Mouse (Mus musculus) forebrain, embryonic 11.5 days (tissue): ENCODE measurements around the gene Tsc22d3. TPM values are rescaled to one million over a fixed set of nuclear protein-coding genes. Genes with fewer than 3 reads are reported as not detected.

Experiments
- ATAC-seq: fragments of 200-750 bp; cut with Nextera tagmentation; replicated peaks from 2 replicates; pipeline ENCODE4 v1.8.0; 2017; ENCODE audit warnings: moderate TSS enrichment; ENCODE audit not compliant: low FRiP score
- DNase-seq: peaks from one replicate; pipeline ENCODE4 v3.0.0-alpha.2; 2017; ENCODE audit warnings: low spot score
- H3K27ac ChIP-seq: fragments of 300-500 bp; sonication (generic); 2 replicates; pipeline ENCODE4 v1.5.1; 2014; ENCODE audit warnings: low read depth, low read length
- H3K27me3 ChIP-seq: fragments of 300-500 bp; sonication (generic); 2 replicates; pipeline ENCODE4 v1.6.1; 2014; ENCODE audit warnings: mild to moderate bottlenecking, low read length, mixed read lengths; ENCODE audit not compliant: control insufficient read depth, insufficient read depth
- H3K36me3 ChIP-seq: fragments of 300-500 bp; sonication (generic); 2 replicates; pipeline ENCODE4 v1.6.1; 2014; ENCODE audit warnings: mild to moderate bottlenecking, low read length, moderate library complexity, mixed read lengths; ENCODE audit not compliant: control insufficient read depth, insufficient read depth
- H3K4me1 ChIP-seq: fragments of 300-500 bp; sonication (generic); replicated peaks from 2 replicates; pipeline ENCODE4 v1.6.1; 2014; ENCODE audit warnings: low read length, mixed read lengths; ENCODE audit not compliant: control insufficient read depth, insufficient read depth
- H3K4me2 ChIP-seq: fragments of 300-500 bp; sonication (generic); 2 replicates; pipeline ENCODE4 v1.6.1; 2014; ENCODE audit warnings: low read depth, mild to moderate bottlenecking, low read length, moderate library complexity, mixed read lengths; ENCODE audit not compliant: severe bottlenecking
- H3K4me3 ChIP-seq: fragments of 300-500 bp; sonication (generic); 2 replicates; pipeline ENCODE4 v1.5.1; 2014; ENCODE audit warnings: low read depth, low read length
- H3K9ac ChIP-seq: fragments of 300-500 bp; sonication (generic); 2 replicates; pipeline ENCODE4 v1.6.1; 2014; ENCODE audit warnings: low read length
- H3K9me3 ChIP-seq: fragments of 300-500 bp; sonication (generic); 2 replicates; pipeline ENCODE4 v1.6.1; 2016; ENCODE audit warnings: low read length, mixed read lengths; ENCODE audit not compliant: control insufficient read depth
- WGBS: fragments of 180-500 bp; shearing (Covaris S2); extraction: QIAGEN DNeasy Blood & Tissue Kit; methylation state at CpG from one replicate; pipeline ENCODE4 v1.1.7; 2014; 5-methylcytosine and 5-hydroxymethylcytosine counted together
- polyA plus RNA-seq: library from polyadenylated mRNA; unstranded; fragments of >200 nt; fragmentation: Nextera tagmentation; extraction: Ambion mirVana; gene quantifications from 2 replicates; pipeline ENCODE4 v1.2.1, GENCODE M21; 2014

Tsc22d3 gene
- polyA plus RNA-seq, 1 experiment from 2014 or later: 105 TPM

DNA sequence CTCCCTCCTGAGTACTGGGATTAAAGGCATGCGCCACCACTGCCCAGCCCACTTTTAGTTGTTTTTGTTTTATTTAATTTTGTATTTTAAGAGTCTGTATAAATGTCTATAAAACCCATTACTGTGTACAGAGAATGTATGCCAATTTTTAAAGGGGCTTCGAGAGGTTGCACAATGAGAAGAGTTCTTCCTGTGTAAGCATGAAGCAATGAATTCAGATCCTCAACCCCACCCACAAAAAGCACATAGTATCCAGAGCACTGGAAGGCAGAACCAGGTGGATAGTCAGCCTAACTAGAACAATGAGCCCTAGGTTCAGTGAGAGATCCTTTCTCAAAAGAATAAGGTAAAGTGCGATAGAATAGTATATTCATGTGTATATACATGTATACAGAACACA lies 110.3 kb downstream of the Tsc22d3 start:
- no peak overlapping the region for H3K4me3 ChIP-seq
- 89% methylated on average over 3 of the region's 3 CpGs for WGBS
- no peak overlapping the region for H3K4me2 ChIP-seq
- H3K27me3 ChIP-seq: peaks cover 4% of the 10 kb centered on the region
- no peak for DNase-seq
- no peaks in the 10 kb centered on the region for H3K9me3 ChIP-seq
- ATAC-seq: no peak
- H3K27ac ChIP-seq: no peak overlapping the region
- H3K9ac ChIP-seq: no peak overlapping the region
- H3K4me1 ChIP-seq: no peaks in the 10 kb centered on the region
- no peaks in the 10 kb centered on the region for H3K36me3 ChIP-seq

Other genes starting within 250 kb of the Tsc22d3 start
- gene Prps1, start 144.0 kb downstream of the Tsc22d3 start, polyA plus RNA-seq: 81.5 and 89.5 TPM in 2 replicates
- gene Mid2, start 63.9 kb upstream of the Tsc22d3 start, polyA plus RNA-seq: 2.0 and 2.6 TPM in 2 replicates
- not detected in 2 replicates for gene Tex13b, start 212.8 kb upstream of the Tsc22d3 start, polyA plus RNA-seq